In the genomic region with DNA sequence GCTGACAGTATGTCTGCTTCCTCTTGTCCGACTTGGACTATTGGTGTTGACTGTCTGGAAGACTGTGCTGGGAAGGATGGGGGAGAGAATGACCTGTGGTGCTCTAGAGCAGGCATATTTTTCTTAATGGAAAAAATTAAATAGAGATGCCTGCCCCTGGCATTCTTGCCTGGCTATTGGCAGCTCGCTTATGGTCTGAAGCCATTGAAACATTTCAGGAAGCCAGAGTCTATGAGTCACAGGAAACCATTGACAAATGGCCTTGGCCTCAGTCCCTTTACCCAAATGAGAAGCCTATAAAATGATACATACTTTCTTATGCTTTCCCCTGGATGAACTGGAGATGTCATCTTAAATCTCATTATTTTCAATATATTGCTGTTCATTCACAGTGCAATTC, we compare ENCODE assay signal across 17 mouse cellular contexts.
DNase-seq lines count a peak whose midpoint lies in the region.
"Had no signal": no experiment of that assay in that cellular context is flagged by ENCODE, and none has a peak within 500 bp of the region (broad histone marks: within the 10 kb centered on the region; RNA-seq: fewer than 3 reads in every experiment).

No protein-coding gene starts in this region.

- DNase-seq in adrenal gland, adult 8-10 months = peak; percentile 11
- DNase-seq in adrenal gland, postnatal 4 days (ENCODE audit: low spot score in 2 of 2) = no peak
- DNase-seq in 3T3-L1 (ENCODE audit: low read depth, low spot score) = peak; percentile 81
- peak; percentile 9 for DNase-seq in adrenal gland, postnatal 14 days
- DNase-seq in fibroblast of lung, adult 2 months (ENCODE audit: low read depth) = peak; percentile 64
- no peak for DNase-seq in heart, adult 8-10 months (ENCODE audit: low spot score)
- DNase-seq in ovary, adult 18-20 months (ENCODE audit: low spot score) = no peak
- DNase-seq in layer of hippocampus, adult 18-20 months (ENCODE audit: low spot score in 2 of 2) = no peak
- DNase-seq: B cell, adult 2 months; cerebellum, adult 11 months; forebrain, postnatal 0 days; gastrocnemius, postnatal 25 days; heart, adult 2 months; kidney, adult 18-20 months; kidney, postnatal 4 days; left cerebral cortex, postnatal 4 days; thymus, postnatal 25 days had no signal

Comparison
In these comparisons a context has a peak if more than half of its experiments do, and no peak if none do; other contexts are left out.
1. DNase-seq: peak in adrenal gland, adult 8-10 months (single experiment), 3T3-L1 (single experiment), adrenal gland, postnatal 14 days (single experiment) and fibroblast of lung, adult 2 months (single experiment); none in adrenal gland, postnatal 4 days (0 of 2), heart, adult 8-10 months (single experiment), ovary, adult 18-20 months (single experiment) and layer of hippocampus, adult 18-20 months (0 of 2).